In genomic region chrX:136624905-136625569, GRCm38 (mm10) we compare ENCODE assay signal across 9 mouse cellular contexts. TPM values are rescaled to one million over a fixed set of nuclear protein-coding genes. Genes with fewer than 3 reads are reported as not detected.
DNase-seq lines count a peak whose midpoint lies in the region; ATAC-seq and TF ChIP-seq lines count a peak whose summit lies in the region.
"Had no signal": no experiment of that assay in that cellular context is flagged by ENCODE, and none has a peak within 500 bp of the region (broad histone marks: within the 10 kb centered on the region; RNA-seq: fewer than 3 reads in every experiment).

No protein-coding gene starts in this region.

- no peak overlapping the region for H3K4me2 ChIP-seq in forebrain, embryonic 12.5 days

- peak; percentile 31; the same call in 1 of the 2 replicates for TF ChIP-seq CTCF in embryonic fibroblast, embryonic 13.5 days (IDR thresholded peaks at IDR 0.05; ENCODE audit: borderline replicate concordance, insufficient read depth, low read length)

- no peak overlapping the region for H3K4me3 ChIP-seq in forebrain, embryonic 10.5 days
- H3K4me3 ChIP-seq in forebrain, embryonic 12.5 days (replicated peaks) = no peak overlapping the region
- no peak overlapping the region for H3K4me3 ChIP-seq in embryonic fibroblast, embryonic 13.5 days (ENCODE audit: insufficient read depth, low read length)

- peak; percentile 15 for DNase-seq in forebrain, embryonic 10.5 days (ENCODE audit: extremely low spot score, low spot score)
- DNase-seq in 3T3-L1 (ENCODE audit: low read depth, low spot score) = peak; percentile 63
- peak; percentile 57 for DNase-seq in adrenal gland, postnatal 10 days
- peak; percentile 11 to 73 for DNase-seq in layer of hippocampus, adult 18-20 months (ENCODE audit: low spot score in 2 of 2)
- DNase-seq in lung, postnatal 14 days = peak; percentile 35
- DNase-seq in thymus, postnatal 0 days (ENCODE audit: low spot score) = peak; percentile 48

- no peaks in the 10 kb centered on the region for H3K9me3 ChIP-seq in forebrain, embryonic 10.5 days
- H3K9me3 ChIP-seq in forebrain, embryonic 12.5 days = no peaks in the 10 kb centered on the region

- H3K4me1 ChIP-seq in forebrain, embryonic 10.5 days = no peaks in the 10 kb centered on the region
- no peaks in the 10 kb centered on the region for H3K4me1 ChIP-seq in forebrain, embryonic 12.5 days
- no peaks in the 10 kb centered on the region for H3K4me1 ChIP-seq in embryonic fibroblast, embryonic 13.5 days (ENCODE audit: control insufficient read depth, insufficient read depth, low read length)

- 48% methylated on average over 9 of the region's 9 CpGs for WGBS in forebrain, embryonic 10.5 days
- 50% methylated on average over 9 of the region's 9 CpGs for WGBS in forebrain, embryonic 12.5 days

- no peaks in the 10 kb centered on the region for H3K36me3 ChIP-seq in forebrain, embryonic 10.5 days (replicated peaks)
- no peaks in the 10 kb centered on the region for H3K36me3 ChIP-seq in forebrain, embryonic 12.5 days (replicated peaks)

- no peak overlapping the region for H3K9ac ChIP-seq in forebrain, embryonic 12.5 days

- H3K27me3 ChIP-seq in forebrain, embryonic 10.5 days (ENCODE audit: poor library complexity, severe bottlenecking) = 0 out of 2 replicates have a peak, but pooled peaks cover 6% of the 10 kb centered on the region
- no peaks in the 10 kb centered on the region for H3K27me3 ChIP-seq in forebrain, embryonic 12.5 days

- no peak overlapping the region for H3K27ac ChIP-seq in forebrain, embryonic 10.5 days
- H3K27ac ChIP-seq in forebrain, embryonic 12.5 days = no peak overlapping the region
- no peak overlapping the region for H3K27ac ChIP-seq in embryonic fibroblast, embryonic 13.5 days (ENCODE audit: insufficient read depth, low read length)

- no peak for ATAC-seq in forebrain, embryonic 12.5 days (ENCODE audit: low FRiP score)

- TF ChIP-seq POLR2A in embryonic fibroblast, embryonic 13.5 days (IDR thresholded peaks at IDR 0.05; ENCODE audit: low read depth, low read length) = no peak

RNA-seq across cellular contexts. Expression of gene Tceal3, which starts 34.4 kb away (rescaled TPM):
- polyA plus RNA-seq in forebrain, embryonic 10.5 days (2016; fragmentation: Nextera tagmentation; extraction: Ambion mirVana) = 8.0 and 10.3 TPM in 2 replicates
- polyA plus RNA-seq in forebrain, embryonic 12.5 days (2016; fragmentation: Nextera tagmentation; extraction: Ambion mirVana) = 29.2 and 33.4 TPM in 2 replicates
- 10 to 100 TPM; 22.3 to 30.4 TPM for total RNA-seq in adrenal gland, postnatal 10 days (2021)
- 7.1 and 11.6 TPM in 2 replicates for polyA plus RNA-seq in embryonic fibroblast, embryonic 13.5 days (2011; ENCODE audit: insufficient read length, low read depth, missing spikeins)
- 100 to 1,000 TPM; 195 to 197 TPM for total RNA-seq in layer of hippocampus, adult 18-20 months (2021)
- polyA plus RNA-seq in thymus, postnatal 0 days (2015; fragmentation: Nextera tagmentation; extraction: Ambion mirVana) = 0.20 and 0.33 TPM in 2 replicates
- total RNA-seq: ES-E14 had no signal
